Mouse (Mus musculus): ENCODE data around the gene Gatc.

DNA sequence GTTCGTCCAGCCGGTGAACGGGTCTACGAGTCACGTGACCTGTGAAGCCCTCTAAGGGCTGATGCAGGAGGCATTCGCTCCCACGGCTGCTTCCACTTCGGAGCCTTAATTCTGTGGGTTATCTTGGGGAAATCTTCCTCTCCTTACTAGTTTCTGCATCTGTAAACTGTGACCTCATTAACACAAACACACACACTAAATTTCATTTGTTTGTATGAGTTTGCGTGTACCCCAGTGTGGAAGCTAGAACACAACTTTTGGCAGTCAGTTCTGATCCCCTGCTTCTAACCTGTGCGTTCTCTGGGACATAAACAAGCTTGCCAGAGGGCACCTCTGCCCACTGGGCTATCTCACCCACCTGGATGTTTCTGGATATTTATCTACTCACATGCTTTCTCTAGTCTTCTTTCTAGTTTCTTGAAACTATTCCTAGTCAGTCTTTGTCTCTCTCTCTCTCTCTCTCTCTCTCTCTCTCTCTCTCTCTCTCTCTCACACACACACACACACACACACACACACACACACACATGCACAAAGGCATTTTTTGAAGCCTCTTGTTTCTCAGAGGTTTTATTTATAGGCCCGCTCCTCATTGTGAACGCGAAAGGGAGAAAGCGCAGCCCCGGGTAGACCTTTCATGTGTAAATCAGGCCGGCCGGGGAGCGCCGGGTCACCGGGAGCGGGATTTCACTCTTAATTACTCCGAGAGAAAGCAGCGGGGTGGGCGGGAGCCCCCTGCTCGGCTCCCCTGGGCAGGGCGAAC lies 32.6 kb upstream of the Gatc start:
- TF ChIP-seq EP300 (IDR thresholded peaks at IDR 0.05; ENCODE audit: low read depth) (no peak), CTCF (IDR thresholded peaks at IDR 0.05; ENCODE audit: low read depth) (no peak)
